Mouse (Mus musculus): ENCODE measurements around the gene Prrg2. TPM values are rescaled to one million over a fixed set of nuclear protein-coding genes. Genes with fewer than 3 reads are reported as not detected.

Gene Prrg2
- polyA plus RNA-seq, 1 experiment from 2014 or later = 20.5 TPM

- H3K4me2 ChIP-seq = no peak overlapping the region
These were observed 48.4 kb downstream of the Prrg2 start for GRCm38 (mm10) chr7:45014096-45014451.

GRCm38 (mm10) chr7:45013366-45014095 is 48.9 kb downstream of the Prrg2 start:
- H3K4me3 ChIP-seq (replicated peaks) = no peak overlapping the region
- no peak overlapping the region for H3K9ac ChIP-seq
- H3K4me2 ChIP-seq = no peak overlapping the region
- no peak overlapping the region for H3K27ac ChIP-seq
- peaks cover 45% of the 10 kb centered on the region for H3K36me3 ChIP-seq
- no peaks in the 10 kb centered on the region for H3K27me3 ChIP-seq (replicated peaks)
- no peaks in the 10 kb centered on the region for H3K9me3 ChIP-seq
- peaks cover 18% of the 10 kb centered on the region for H3K4me1 ChIP-seq
- ATAC-seq (ENCODE audit: insufficient read depth, low FRiP score, low read depth) = no peak
- 91% methylated on average over 16 of the region's 16 CpGs for WGBS

More at GRCm38 (mm10) chr7:45014096-45014451, 48.4 kb downstream of the Prrg2 start:
- H3K27me3 ChIP-seq (replicated peaks) = no peaks in the 10 kb centered on the region
- peaks cover 40% of the 10 kb centered on the region for H3K36me3 ChIP-seq
- no peak overlapping the region for H3K27ac ChIP-seq
- WGBS = 97% methylated on average over 3 of the region's 3 CpGs
- no peak overlapping the region for H3K4me3 ChIP-seq (replicated peaks)
- ATAC-seq (ENCODE audit: insufficient read depth, low FRiP score, low read depth) = no peak
- no peaks in the 10 kb centered on the region for H3K9me3 ChIP-seq
- no peak overlapping the region for H3K9ac ChIP-seq
- peaks cover 22% of the 10 kb centered on the region for H3K4me1 ChIP-seq

GRCm38 (mm10) chr7:45012824-45013223 is 49.7 kb downstream of the Prrg2 start:
- no peaks in the 10 kb centered on the region for H3K9me3 ChIP-seq
- H3K4me3 ChIP-seq (replicated peaks) = no peak overlapping the region
- H3K4me2 ChIP-seq = no peak overlapping the region
- ATAC-seq (ENCODE audit: insufficient read depth, low FRiP score, low read depth) = no peak
- peaks cover 52% of the 10 kb centered on the region for H3K36me3 ChIP-seq
- WGBS = 82% methylated on average over 4 of the region's 4 CpGs
- H3K9ac ChIP-seq = no peak overlapping the region
- no peak overlapping the region for H3K27ac ChIP-seq
- peaks cover 18% of the 10 kb centered on the region for H3K4me1 ChIP-seq
- H3K27me3 ChIP-seq (replicated peaks) = no peaks in the 10 kb centered on the region

GRCm38 (mm10) chr7:45012011-45012410 is 50.5 kb downstream of the Prrg2 start:
- Histone ChIP-seq H3K36me3 (peaks cover 60% of the 10 kb centered on the region), H3K4me3 (replicated peaks) (no peak overlapping the region), H3K9me3 (no peaks in the 10 kb centered on the region), H3K4me1 (peaks cover 18% of the 10 kb centered on the region), H3K9ac (no peak overlapping the region), H3K27me3 (replicated peaks) (no peaks in the 10 kb centered on the region), H3K4me2 (no peak overlapping the region), H3K27ac (no peak overlapping the region)
- no peak for ATAC-seq (ENCODE audit: insufficient read depth, low FRiP score, low read depth)
- WGBS = 96% methylated on average over 6 of the region's 6 CpGs

- no peaks in the 10 kb centered on the region for H3K9me3 ChIP-seq
- peaks cover 88% of the 10 kb centered on the region for H3K36me3 ChIP-seq
- WGBS = 93% methylated on average over 19 of the region's 19 CpGs
These were observed 54.1 kb downstream of the Prrg2 start for GRCm38 (mm10) chr7:45008411-45008810.

GRCm38 (mm10) chr7:45007846-45008245 is 54.6 kb downstream of the Prrg2 start:
- Histone ChIP-seq H3K4me2 (no peak overlapping the region), H3K9ac (no peak overlapping the region), H3K9me3 (no peaks in the 10 kb centered on the region), H3K36me3 (peaks cover 86% of the 10 kb centered on the region), H3K27ac (no peak overlapping the region), H3K4me3 (replicated peaks) (no peak overlapping the region), H3K4me1 (no peaks in the 10 kb centered on the region), H3K27me3 (replicated peaks) (no peaks in the 10 kb centered on the region)
- ATAC-seq (ENCODE audit: insufficient read depth, low FRiP score, low read depth) = no peak
- WGBS = 94% methylated on average over 30 of the region's 30 CpGs

More at GRCm38 (mm10) chr7:45008411-45008810, 54.1 kb downstream of the Prrg2 start:
- no peak overlapping the region for H3K4me2 ChIP-seq
- H3K4me3 ChIP-seq (replicated peaks) = no peak overlapping the region
- no peak for ATAC-seq (ENCODE audit: insufficient read depth, low FRiP score, low read depth)
- H3K27me3 ChIP-seq (replicated peaks) = no peaks in the 10 kb centered on the region
- no peak overlapping the region for H3K27ac ChIP-seq
- H3K4me1 ChIP-seq = 0 out of 2 replicates have a peak, but pooled peaks cover 3% of the 10 kb centered on the region
- no peak overlapping the region for H3K9ac ChIP-seq

- Histone ChIP-seq H3K4me2 (no peak overlapping the region), H3K9me3 (no peaks in the 10 kb centered on the region), H3K4me3 (replicated peaks) (no peak overlapping the region), H3K4me1 (no peaks in the 10 kb centered on the region), H3K36me3 (peaks cover 81% of the 10 kb centered on the region), H3K27ac (no peak overlapping the region), H3K9ac (no peak overlapping the region), H3K27me3 (replicated peaks) (no peaks in the 10 kb centered on the region)
- 94% methylated on average over 29 of the region's 29 CpGs for WGBS
- no peak for ATAC-seq (ENCODE audit: insufficient read depth, low FRiP score, low read depth)
These were observed 55.3 kb downstream of the Prrg2 start for GRCm38 (mm10) chr7:45007141-45007540.

GRCm38 (mm10) chr7:45006503-45006902 is 56.0 kb downstream of the Prrg2 start:
- peaks cover 81% of the 10 kb centered on the region for H3K36me3 ChIP-seq
- no peak for ATAC-seq (ENCODE audit: insufficient read depth, low FRiP score, low read depth)
- no peak overlapping the region for H3K9ac ChIP-seq
- H3K27me3 ChIP-seq (replicated peaks) = no peaks in the 10 kb centered on the region
- 92% methylated on average over 12 of the region's 12 CpGs for WGBS
- no peak overlapping the region for H3K4me2 ChIP-seq
- no peaks in the 10 kb centered on the region for H3K9me3 ChIP-seq
- no peaks in the 10 kb centered on the region for H3K4me1 ChIP-seq
- H3K4me3 ChIP-seq (replicated peaks) = no peak overlapping the region
- no peak overlapping the region for H3K27ac ChIP-seq

- WGBS = 85% methylated on average over 6 of the region's 6 CpGs
- no peak for ATAC-seq (ENCODE audit: insufficient read depth, low FRiP score, low read depth)
- H3K4me3 ChIP-seq (replicated peaks) = no peak overlapping the region
- H3K9ac ChIP-seq = no peak overlapping the region
- H3K27ac ChIP-seq = no peak overlapping the region
- 0 out of 2 replicates have a peak, but pooled peaks cover 4% of the 10 kb centered on the region for H3K4me1 ChIP-seq
- no peaks in the 10 kb centered on the region for H3K9me3 ChIP-seq
- H3K36me3 ChIP-seq = peaks cover 84% of the 10 kb centered on the region
- H3K4me2 ChIP-seq = no peak overlapping the region
- H3K27me3 ChIP-seq (replicated peaks) = no peaks in the 10 kb centered on the region
These were observed 57.0 kb downstream of the Prrg2 start for GRCm38 (mm10) chr7:45005321-45005992.

- Histone ChIP-seq H3K4me1 (peaks cover 5% of the 10 kb centered on the region; the same call in 1 of the 2 replicates), H3K4me3 (replicated peaks) (no peak overlapping the region), H3K4me2 (no peak overlapping the region), H3K9ac (no peak overlapping the region), H3K9me3 (no peaks in the 10 kb centered on the region), H3K27ac (no peak overlapping the region), H3K27me3 (replicated peaks) (no peaks in the 10 kb centered on the region), H3K36me3 (peaks cover 83% of the 10 kb centered on the region)
- ATAC-seq (ENCODE audit: insufficient read depth, low FRiP score, low read depth) = no peak
- WGBS = 62% methylated on average over 3 of the region's 3 CpGs
These were observed 57.9 kb downstream of the Prrg2 start for GRCm38 (mm10) chr7:45004546-45004945.
